Comparison of ENCODE assay signal across 8 mouse cellular contexts in genomic region chr13:73732235-73732634, GRCm38 (mm10). TPM values are rescaled to one million over a fixed set of nuclear protein-coding genes. Genes with fewer than 3 reads are reported as not detected.
DNase-seq lines count a peak whose midpoint lies in the region; ATAC-seq lines count a peak whose summit lies in the region.
"Had no signal": no experiment of that assay in that cellular context is flagged by ENCODE, and none has a peak within 500 bp of the region (broad histone marks: within the 10 kb centered on the region; RNA-seq: fewer than 3 reads in every experiment).

No protein-coding gene starts in this region.

- peaks cover 96% of the 10 kb centered on the region for H3K27me3 ChIP-seq in megakaryocyte, embryonic 14.5 days (replicated peaks)
- peaks cover 11% of the 10 kb centered on the region; the same call in 1 of the 2 replicates for H3K27me3 ChIP-seq in forebrain, embryonic 15.5 days
- peaks cover 6% of the 10 kb centered on the region; the same call in 1 of the 2 replicates for H3K27me3 ChIP-seq in limb, embryonic 15.5 days
- peaks cover 10% of the 10 kb centered on the region for H3K27me3 ChIP-seq in stomach, embryonic 16.5 days (ENCODE audit: control insufficient read depth, insufficient read depth, low read length)

- H3K4me1 ChIP-seq in megakaryocyte, embryonic 14.5 days, result peaks cover 15% of the 10 kb centered on the region
- H3K4me1 ChIP-seq in forebrain, embryonic 15.5 days, result peaks cover 9% of the 10 kb centered on the region; the same call in 1 of the 2 replicates
- H3K4me1 ChIP-seq in limb, embryonic 15.5 days, result peaks cover 13% of the 10 kb centered on the region
- peaks cover 23% of the 10 kb centered on the region for H3K4me1 ChIP-seq in stomach, embryonic 16.5 days (ENCODE audit: control insufficient read depth, insufficient read depth, low read length)

- H3K27ac ChIP-seq in forebrain, embryonic 15.5 days (replicated peaks), result no peak overlapping the region
- H3K27ac ChIP-seq in limb, embryonic 15.5 days, result no peak overlapping the region
- H3K27ac ChIP-seq in stomach, embryonic 16.5 days (ENCODE audit: low read length), result no peak overlapping the region

- H3K4me3 ChIP-seq in megakaryocyte, embryonic 14.5 days (replicated peaks), result peak overlapping the region; percentile 67
- peak overlapping the region; percentile 36 for H3K4me3 ChIP-seq in forebrain, embryonic 15.5 days
- peak overlapping the region; percentile 38; the same call in 1 of the 2 replicates for H3K4me3 ChIP-seq in limb, embryonic 15.5 days
- peak overlapping the region; percentile 47; the same call in 1 of the 2 replicates for H3K4me3 ChIP-seq in stomach, embryonic 16.5 days (replicated peaks; ENCODE audit: low read length)

- DNase-seq in spleen, adult 12 weeks (ENCODE audit: low spot score), result no peak
- no peak for DNase-seq in layer of hippocampus, adult 9-11 months
- DNase-seq: cerebellum, postnatal 36 days had no signal

- H3K9me3 ChIP-seq in megakaryocyte, embryonic 14.5 days, result peaks cover 12% of the 10 kb centered on the region
- H3K9me3 ChIP-seq in forebrain, embryonic 15.5 days, result no peaks in the 10 kb centered on the region
- H3K9me3 ChIP-seq in limb, embryonic 15.5 days, result no peaks in the 10 kb centered on the region
- no peaks in the 10 kb centered on the region for H3K9me3 ChIP-seq in stomach, embryonic 16.5 days (replicated peaks; ENCODE audit: control insufficient read depth, low read length)

- ATAC-seq in megakaryocyte, adult 5-6 weeks (ENCODE audit: poor library complexity, severe bottlenecking), result no peak
- no peak for ATAC-seq in forebrain, embryonic 15.5 days (replicated peaks)
- ATAC-seq in limb, embryonic 15.5 days (ENCODE audit: insufficient number of reproducible peaks, low FRiP score, low TSS enrichment, low read depth), result no peak
- no peak for ATAC-seq in stomach, embryonic 16.5 days (ENCODE audit: insufficient read depth, low FRiP score)

- WGBS in forebrain, embryonic 15.5 days, result 76% methylated on average over 7 of the region's 7 CpGs
- WGBS in limb, embryonic 15.5 days, result 74% methylated on average over 7 of the region's 7 CpGs
- 66% methylated on average over 7 of the region's 7 CpGs for WGBS in stomach, embryonic 16.5 days

- peak overlapping the region; percentile 57 for H3K4me2 ChIP-seq in forebrain, embryonic 15.5 days (replicated peaks)
- H3K4me2 ChIP-seq in limb, embryonic 15.5 days, result peak overlapping the region; percentile 68
- H3K4me2 ChIP-seq in stomach, embryonic 16.5 days (ENCODE audit: low read depth, low read length), result peak overlapping the region; percentile 68

- no peaks in the 10 kb centered on the region for H3K36me3 ChIP-seq in megakaryocyte, embryonic 14.5 days (replicated peaks; ENCODE audit: low read length)
- no peaks in the 10 kb centered on the region for H3K36me3 ChIP-seq in forebrain, embryonic 15.5 days
- H3K36me3 ChIP-seq in limb, embryonic 15.5 days, result no peaks in the 10 kb centered on the region
- H3K36me3 ChIP-seq in stomach, embryonic 16.5 days (ENCODE audit: control insufficient read depth, insufficient read depth, low read length), result no peaks in the 10 kb centered on the region

- no peak overlapping the region for H3K9ac ChIP-seq in forebrain, embryonic 15.5 days (replicated peaks)
- H3K9ac ChIP-seq in limb, embryonic 15.5 days, result no peak overlapping the region
- H3K9ac ChIP-seq in stomach, embryonic 16.5 days (ENCODE audit: low read length), result peak overlapping the region; percentile 58

RNA-seq across cellular contexts. Expression of gene Slc12a7, which starts 0.7 kb away (rescaled TPM):
- 0.75 and 2.8 TPM in 2 replicates for polyA plus RNA-seq in megakaryocyte, embryonic 14.5 days (2012; ENCODE audit: insufficient read depth, low replicate concordance)
- total RNA-seq in megakaryocyte, adult 5-6 weeks (2015), result 3.6 and 8.3 TPM in 2 replicates
- 2.6 and 4.3 TPM in 2 replicates for total RNA-seq in megakaryocyte, adult 5-6 weeks (2017)
- 16.3 and 18.4 TPM in 2 replicates for polyA plus RNA-seq in forebrain, embryonic 15.5 days (2015; fragmentation: Nextera tagmentation; extraction: Ambion mirVana)
- 12.6 and 14.3 TPM in 2 replicates for polyA plus RNA-seq in limb, embryonic 15.5 days (2015; fragmentation: Nextera tagmentation; extraction: Ambion mirVana)
- 22.8 and 26.1 TPM in 2 replicates for polyA plus RNA-seq in stomach, embryonic 16.5 days (2015; fragmentation: Nextera tagmentation; extraction: Ambion mirVana)

RNA-seq across cellular contexts. Expression of gene Slc6a19, which starts 27.6 kb away (rescaled TPM):
- not detected in 2 replicates for polyA plus RNA-seq in megakaryocyte, embryonic 14.5 days (2012; ENCODE audit: insufficient read depth, low replicate concordance)
- total RNA-seq in megakaryocyte, adult 5-6 weeks (2015), result 0.34 TPM in 1 of 2 replicates, not detected in the other
- total RNA-seq in megakaryocyte, adult 5-6 weeks (2017), result 0.04 TPM in 1 of 2 replicates, not detected in the other
- 0.06 TPM in 1 of 2 replicates, not detected in the other for polyA plus RNA-seq in forebrain, embryonic 15.5 days (2015; fragmentation: Nextera tagmentation; extraction: Ambion mirVana)
- 1.5 and 1.6 TPM in 2 replicates for polyA plus RNA-seq in limb, embryonic 15.5 days (2015; fragmentation: Nextera tagmentation; extraction: Ambion mirVana)
- 3.3 and 3.4 TPM in 2 replicates for polyA plus RNA-seq in stomach, embryonic 16.5 days (2015; fragmentation: Nextera tagmentation; extraction: Ambion mirVana)

RNA-seq across cellular contexts. Expression of gene Slc6a18, which starts 54.4 kb away (rescaled TPM):
- polyA plus RNA-seq in megakaryocyte, embryonic 14.5 days (2012; ENCODE audit: insufficient read depth, low replicate concordance), result not detected in 2 replicates
- total RNA-seq in megakaryocyte, adult 5-6 weeks (2015), result not detected in 2 replicates
- not detected in 2 replicates for total RNA-seq in megakaryocyte, adult 5-6 weeks (2017)
- polyA plus RNA-seq in forebrain, embryonic 15.5 days (2015; fragmentation: Nextera tagmentation; extraction: Ambion mirVana), result not detected in 2 replicates
- polyA plus RNA-seq in limb, embryonic 15.5 days (2015; fragmentation: Nextera tagmentation; extraction: Ambion mirVana), result 0.08 and 0.09 TPM in 2 replicates
- polyA plus RNA-seq in stomach, embryonic 16.5 days (2015; fragmentation: Nextera tagmentation; extraction: Ambion mirVana), result not detected in 2 replicates
